Mouse (Mus musculus) spleen, postnatal 10 days (tissue): Measurements from ENCODE around the gene Noxa1.

Experiments used
- DNase-seq, 2 experiments: peaks; one replicate each; pipeline ENCODE4 v3.0.0; 2021 to 2022; ENCODE audit warnings: low spot score in 2 of 2

Gene Noxa1

GRCm38 (mm10) chr2:25095109-25095850 is at the start of gene Noxa1:
Gene Noxa1, minus strand, starts transcription at chr2:25095149.
- DNase-seq, result peak in 1 of 2 experiments; percentile 20

GRCm38 (mm10) chr2:25141921-25142320 is 47.0 kb upstream of the Noxa1 start:
- no peak for DNase-seq

- DNase-seq, result no peak
Observed at GRCm38 (mm10) chr2:25141185-25141584, 46.2 kb upstream of the Noxa1 start.

DNA sequence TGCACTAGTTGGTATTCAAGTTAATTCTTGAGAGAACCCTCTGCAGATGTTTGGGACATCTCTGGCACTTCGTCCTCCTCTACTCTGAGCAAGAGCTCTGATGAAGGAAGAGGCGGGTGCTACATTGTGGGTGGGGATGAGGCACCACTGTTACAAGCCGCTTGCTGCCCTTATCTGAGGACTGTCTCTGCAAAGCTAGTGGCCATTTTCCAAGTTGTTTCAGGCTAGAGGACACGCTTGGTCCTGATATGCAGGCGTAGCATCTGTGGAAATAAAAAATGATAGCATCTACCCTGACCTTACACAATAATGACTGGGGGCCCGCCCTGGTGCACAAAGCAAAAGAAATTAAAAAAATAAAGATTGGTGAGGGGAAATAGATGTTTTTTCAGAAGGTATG is 42.9 kb upstream of the Noxa1 start:
- no peak for DNase-seq

DNA sequence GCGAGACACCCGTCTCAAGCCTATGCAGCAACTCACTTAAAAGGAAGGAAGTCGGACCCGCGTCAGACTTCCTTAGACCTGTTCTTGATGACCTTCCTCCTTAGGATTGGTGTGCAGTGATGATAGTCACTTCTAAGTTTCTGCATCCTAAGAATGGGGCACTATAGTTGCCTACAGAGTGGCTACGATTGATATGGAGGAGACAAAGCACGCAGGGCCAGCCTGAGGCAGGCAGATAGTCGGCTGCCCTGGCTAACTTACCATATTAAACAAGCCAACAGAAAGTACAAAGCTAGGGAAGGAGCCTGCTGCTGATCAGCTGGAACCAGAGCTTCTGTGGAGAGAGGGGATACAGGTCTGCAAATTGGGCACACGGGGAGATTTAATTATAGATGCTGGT is 36.7 kb upstream of the Noxa1 start:
- no peak for DNase-seq

- DNase-seq, result no peak
Observed at GRCm38 (mm10) chr2:25128072-25128471, 33.1 kb upstream of the Noxa1 start.

DNA sequence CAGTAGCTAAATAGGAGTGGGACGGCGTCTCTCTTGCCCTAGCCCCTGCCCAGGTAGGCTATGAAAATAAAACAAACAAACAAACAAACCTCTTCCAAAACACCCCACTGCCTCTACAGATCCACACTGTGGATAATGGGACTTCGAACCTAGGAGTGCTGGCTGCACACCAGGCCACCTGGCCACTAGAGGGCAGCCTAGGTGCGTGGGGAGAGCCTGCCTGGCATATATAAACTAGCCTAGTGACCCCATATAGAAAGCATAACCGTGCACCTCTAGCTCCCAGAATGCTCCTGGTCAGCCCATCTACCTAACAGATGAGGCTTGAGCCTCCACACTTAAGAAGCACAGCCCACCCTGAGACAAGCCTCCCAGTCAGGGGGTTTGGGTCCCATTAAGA is 32.3 kb upstream of the Noxa1 start:
- DNase-seq, result peak; percentile 68 to 86

- DNase-seq, result no peak
Observed at GRCm38 (mm10) chr2:25126011-25127010, 31.4 kb upstream of the Noxa1 start.

- no peak for DNase-seq
Observed at GRCm38 (mm10) chr2:25125146-25125545, 30.2 kb upstream of the Noxa1 start.

DNA sequence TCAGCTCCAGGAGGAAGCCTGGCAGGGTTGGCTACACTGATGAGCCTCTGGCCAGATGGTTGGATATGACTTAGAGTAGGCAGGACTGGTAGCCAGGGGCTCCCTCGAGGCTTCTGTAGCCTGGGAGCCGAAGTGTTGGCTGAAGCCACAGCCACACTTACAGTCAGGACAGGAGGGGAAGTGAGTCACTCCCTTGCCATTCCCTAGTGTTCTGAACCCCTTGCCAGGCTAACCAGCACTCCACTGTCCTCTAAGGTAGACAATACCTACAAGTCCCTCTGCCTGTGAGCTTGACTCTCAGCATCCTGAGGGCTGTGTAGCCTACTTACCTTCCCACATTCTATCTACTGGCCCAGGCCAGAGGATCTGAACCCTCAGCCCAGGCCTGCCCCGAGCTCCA is 29.5 kb upstream of the Noxa1 start:
- no peak for DNase-seq

DNA sequence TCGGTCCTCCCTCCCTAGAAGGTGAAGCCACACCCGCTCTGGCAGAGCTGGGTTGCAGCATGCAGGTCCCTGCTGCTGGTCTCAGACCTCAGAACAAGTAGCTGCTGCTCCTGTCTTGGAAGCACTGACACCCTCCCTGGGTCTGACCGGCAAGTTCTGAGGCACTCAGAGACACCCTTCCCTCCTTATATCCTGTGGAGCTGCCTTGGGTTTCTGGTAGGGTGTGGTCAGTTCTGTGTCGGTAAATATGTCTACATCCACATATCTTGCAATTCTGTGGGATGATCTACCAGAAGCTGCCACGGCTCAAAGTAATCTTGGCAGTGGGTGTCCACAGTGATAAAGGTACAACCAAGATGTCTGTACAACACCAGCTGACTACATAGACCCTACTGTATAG is 28.6 kb upstream of the Noxa1 start:
- no peak for DNase-seq

- DNase-seq, result no peak
Observed at GRCm38 (mm10) chr2:25122666-25123065, 27.7 kb upstream of the Noxa1 start.

- no peak for DNase-seq
Observed at GRCm38 (mm10) chr2:25120963-25121362, 26.0 kb upstream of the Noxa1 start.

GRCm38 (mm10) chr2:25115442-25115841 is 20.5 kb upstream of the Noxa1 start:
- DNase-seq, result no peak

- DNase-seq, result no peak
Observed at GRCm38 (mm10) chr2:25114308-25114707, 19.4 kb upstream of the Noxa1 start.

DNA sequence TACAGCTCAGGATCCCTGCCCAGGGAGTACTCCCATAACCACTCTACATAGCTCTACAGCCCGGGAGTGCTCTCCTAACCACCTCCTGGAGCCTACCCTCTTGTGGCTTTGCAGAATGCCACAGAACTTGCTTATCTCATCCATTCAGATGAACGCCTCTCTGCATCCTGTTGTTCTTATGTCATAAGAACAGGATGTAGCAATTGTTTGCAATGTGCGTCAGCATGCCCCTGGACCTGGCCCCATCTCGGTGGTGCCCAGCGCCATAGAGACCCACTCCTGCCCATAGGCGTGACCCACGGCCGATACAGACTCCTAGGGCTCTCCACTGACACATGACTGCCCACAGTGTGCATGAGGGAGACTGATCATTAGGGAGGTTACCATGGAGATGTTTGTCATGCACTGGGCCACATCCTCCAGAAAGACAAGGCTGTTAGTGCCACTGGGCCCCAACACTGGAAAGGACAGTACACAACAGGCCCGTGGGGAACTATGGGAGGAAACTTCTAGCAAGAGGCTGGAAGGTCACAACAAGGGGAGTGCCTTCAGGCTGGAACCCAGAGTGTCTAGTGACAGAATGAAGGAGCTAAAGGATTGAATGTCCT is 16.3 kb upstream of the Noxa1 start:
- DNase-seq, result no peak

- DNase-seq, result no peak
Observed at GRCm38 (mm10) chr2:25110505-25111183, 15.7 kb upstream of the Noxa1 start.

DNA sequence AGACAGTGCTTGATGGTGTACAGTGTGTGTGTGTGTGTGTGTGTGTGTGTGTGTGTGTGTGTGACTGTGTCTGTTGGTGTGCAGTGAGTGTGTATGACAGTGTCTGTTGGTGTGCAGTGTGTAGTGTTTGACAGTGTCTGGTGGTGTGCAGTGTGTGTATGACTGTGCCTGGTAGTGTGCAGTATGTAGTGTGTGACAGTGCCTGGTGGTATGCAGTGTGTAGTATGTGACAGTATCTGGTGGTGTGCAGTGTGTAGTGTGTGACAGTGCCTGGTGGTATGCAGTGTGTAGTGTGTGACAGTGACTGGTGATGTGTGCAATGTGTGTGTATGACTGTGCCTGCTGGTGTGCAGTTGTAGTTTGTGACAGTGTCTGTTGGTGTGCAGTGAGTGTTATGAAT is 14.5 kb upstream of the Noxa1 start:
- no peak for DNase-seq

DNA sequence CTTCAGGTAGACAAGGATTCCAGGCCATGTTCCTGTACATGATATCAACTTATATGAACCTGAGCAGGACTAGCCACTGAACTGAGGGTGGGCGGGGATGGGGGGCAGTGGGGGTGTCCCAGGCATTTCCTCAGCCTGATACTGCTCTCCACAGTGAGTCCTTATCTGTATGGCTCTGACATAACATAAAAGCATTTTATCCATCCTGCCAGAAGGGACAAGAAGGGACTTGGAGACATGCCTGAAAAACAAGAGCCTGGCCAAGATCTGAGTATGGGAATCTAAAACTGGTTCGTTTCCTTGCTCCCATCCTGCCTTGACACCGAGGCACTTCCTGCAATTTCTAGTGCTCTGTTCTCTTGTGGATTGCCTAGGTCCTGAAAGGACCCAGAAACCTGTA is 11.1 kb upstream of the Noxa1 start:
- no peak for DNase-seq

DNA sequence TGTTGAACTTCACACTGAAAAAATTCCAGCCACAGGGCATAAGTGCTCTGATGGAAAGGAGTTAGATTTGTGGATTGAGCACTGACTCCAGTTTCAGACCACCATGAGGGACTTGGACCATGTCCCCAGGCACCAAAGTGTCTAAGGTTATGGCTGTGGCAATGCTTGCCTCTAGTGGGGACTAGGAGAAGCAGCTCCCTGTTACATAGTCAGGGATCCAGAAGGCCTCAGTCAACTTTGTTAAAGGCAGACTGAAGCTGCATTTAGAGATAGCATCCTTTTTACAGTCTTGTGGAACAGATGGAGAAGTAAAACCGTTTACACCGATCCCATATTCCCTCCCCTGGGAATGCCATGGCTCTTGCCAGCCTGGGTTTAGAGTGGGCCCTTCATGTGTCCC is 9.2 kb upstream of the Noxa1 start:
- DNase-seq, result no peak

GRCm38 (mm10) chr2:25099703-25100102 is 4.8 kb upstream of the Noxa1 start:
- no peak for DNase-seq

GRCm38 (mm10) chr2:25098956-25099355 is 4.0 kb upstream of the Noxa1 start:
- no peak for DNase-seq
